Mouse (Mus musculus) olfactory bulb, adult 2 months (tissue): ENCODE results near the gene Sspo. TPM values are rescaled to one million over a fixed set of nuclear protein-coding genes. Genes with fewer than 3 reads are reported as not detected.

Source experiments
- H3K27ac ChIP-seq: fragments of 200-500 bp; 2 replicates; pipeline ENCODE4 v1.5.1; 2012; ENCODE audit warnings: low read depth, low read length; ENCODE audit not compliant: insufficient read depth
- H3K4me1 ChIP-seq: fragments of 200-500 bp; 2 replicates; pipeline ENCODE4 v1.6.1; 2012; ENCODE audit warnings: low read length; ENCODE audit not compliant: control insufficient read depth, insufficient read depth
- H3K4me3 ChIP-seq: fragments of 200-500 bp; 2 replicates; pipeline ENCODE4 v1.5.1; 2012; ENCODE audit warnings: mild to moderate bottlenecking, low read depth, low read length, moderate library complexity; ENCODE audit not compliant: insufficient read depth
- CTCF ChIP-seq: fragments of 200-500 bp; IDR thresholded peaks from 2 replicates; pipeline ENCODE4 v1.5.1; 2012; ENCODE audit warnings: low read depth, mild to moderate bottlenecking, low read length, moderate library complexity; ENCODE audit not compliant: insufficient read depth
- POLR2A ChIP-seq: fragments of 200-500 bp; IDR thresholded peaks from 2 replicates; pipeline ENCODE4 v1.6.1; 2012; ENCODE audit warnings: mild to moderate bottlenecking, low read depth, low read length, moderate library complexity; ENCODE audit not compliant: insufficient read depth
- WGBS: fragments of 180-500 bp; shearing (Covaris S2); methylation state at CpG from one replicate; pipeline ENCODE4 v1.1.7; 2018; 5-methylcytosine and 5-hydroxymethylcytosine counted together
- polyA plus RNA-seq: library from polyadenylated mRNA; stranded (reverse); fragments of >200 nt; gene quantifications from 2 replicates; pipeline ENCODE4 v1.2.4, GENCODE M21; 2012; ENCODE audit warnings: low replicate concordance; ENCODE audit not compliant: missing spikeins, insufficient read depth, insufficient read length

Sspo gene
- polyA plus RNA-seq, 1 experiment: not detected

GRCm38 (mm10) chr6:48540721-48541120 is 92.7 kb downstream of the Sspo start:
- H3K4me1 ChIP-seq: peaks cover 12% of the 10 kb centered on the region
- WGBS: 77% methylated on average over 3 of the region's 3 CpGs
- TF ChIP-seq POLR2A (no peak), CTCF (no peak)
- H3K4me3 ChIP-seq: no peak overlapping the region
- no peak overlapping the region for H3K27ac ChIP-seq

- no peak overlapping the region for H3K4me3 ChIP-seq
- 65% methylated on average over 7 of the region's 7 CpGs for WGBS
- no peak for TF ChIP-seq POLR2A
- TF ChIP-seq CTCF: no peak
- no peak overlapping the region for H3K27ac ChIP-seq
- H3K4me1 ChIP-seq: peaks cover 11% of the 10 kb centered on the region
Observed at GRCm38 (mm10) chr6:48541560-48542450, 93.8 kb downstream of the Sspo start.

- Histone ChIP-seq H3K27ac (no peak overlapping the region), H3K4me3 (no peak overlapping the region), H3K4me1 (peaks cover 8% of the 10 kb centered on the region)
- TF ChIP-seq POLR2A (no peak), CTCF (no peak)
- 86% methylated on average over 3 of the region's 3 CpGs for WGBS
Observed at GRCm38 (mm10) chr6:48542631-48543030, 94.6 kb downstream of the Sspo start.

- no peak overlapping the region for H3K27ac ChIP-seq
- 63% methylated on average over 5 of the region's 5 CpGs for WGBS
- H3K4me3 ChIP-seq: no peak overlapping the region
- no peak for TF ChIP-seq CTCF
- no peak for TF ChIP-seq POLR2A
- H3K4me1 ChIP-seq: 0 out of 2 replicates have a peak, but pooled peaks cover 2% of the 10 kb centered on the region
Observed at GRCm38 (mm10) chr6:48545251-48545650, 97.2 kb downstream of the Sspo start.

GRCm38 (mm10) chr6:48546271-48546670 is 98.2 kb downstream of the Sspo start:
- no peak overlapping the region for H3K27ac ChIP-seq
- 0 out of 2 replicates have a peak, but pooled peaks cover 2% of the 10 kb centered on the region for H3K4me1 ChIP-seq
- TF ChIP-seq POLR2A (no peak), CTCF (no peak)
- WGBS: 61% methylated on average over 1 of the region's 1 CpGs
- H3K4me3 ChIP-seq: no peak overlapping the region

- no peak for TF ChIP-seq POLR2A
- TF ChIP-seq CTCF: no peak
- no peak overlapping the region for H3K27ac ChIP-seq
- H3K4me1 ChIP-seq: 0 out of 2 replicates have a peak, but pooled peaks cover 2% of the 10 kb centered on the region
- no peak overlapping the region for H3K4me3 ChIP-seq
- WGBS: 43% methylated on average over 4 of the region's 4 CpGs
Observed at GRCm38 (mm10) chr6:48546858-48547257, 98.8 kb downstream of the Sspo start.

GRCm38 (mm10) chr6:48548314-48548713 is 100.3 kb downstream of the Sspo start:
- TF ChIP-seq POLR2A: no peak
- TF ChIP-seq CTCF: no peak
- Histone ChIP-seq H3K4me1 (0 out of 2 replicates have a peak, but pooled peaks cover 2% of the 10 kb centered on the region), H3K27ac (no peak overlapping the region), H3K4me3 (no peak overlapping the region)
- 95% methylated on average over 6 of the region's 6 CpGs for WGBS

Other genes with a start within 250 kb of the Sspo start
- gene Krba1, start 52.6 kb upstream of the Sspo start, polyA plus RNA-seq: 129 TPM in 1 of 2 replicates, not detected in the other
- not detected in 2 replicates for gene Zfp467, start 2.4 kb upstream of the Sspo start, polyA plus RNA-seq
- gene Atp6v0e2, start 89.4 kb downstream of the Sspo start, polyA plus RNA-seq: 480 TPM in 1 of 2 replicates, not detected in the other
- gene Lrrc61, start 106.6 kb downstream of the Sspo start, polyA plus RNA-seq: not detected in 2 replicates
- not detected in 2 replicates for gene Rarres2, start 124.6 kb downstream of the Sspo start, polyA plus RNA-seq
- not detected in 2 replicates for gene Gm45021, start 141.4 kb downstream of the Sspo start, polyA plus RNA-seq
- gene Repin1, start 145.7 kb downstream of the Sspo start, polyA plus RNA-seq: not detected in 2 replicates
- not detected in 2 replicates for gene Gm44965, start 145.7 kb downstream of the Sspo start, polyA plus RNA-seq
- not detected in 2 replicates for gene Zfp775, start 153.8 kb downstream of the Sspo start, polyA plus RNA-seq
- gene AI854703, start 178.5 kb downstream of the Sspo start, polyA plus RNA-seq: not detected in 2 replicates
- not detected in 2 replicates for gene Gimap8, start 199.0 kb downstream of the Sspo start, polyA plus RNA-seq
- gene Gimap9, start 227.9 kb downstream of the Sspo start, polyA plus RNA-seq: not detected in 2 replicates
- not detected in 2 replicates for gene Gimap4, start 236.3 kb downstream of the Sspo start, polyA plus RNA-seq